Mouse (Mus musculus) lung, postnatal 14 days (tissue): ENCODE results near the gene Thg1l.

Experiments
- DNase-seq: peaks from one replicate; pipeline ENCODE4 v3.0.0; 2021

Thg1l gene

GRCm38 (mm10) chr11:45955127-45955627 lies at the start of gene Thg1l:
Thg1l (minus strand) TSS chr11:45955494.
- DNase-seq = peak; percentile 90

GRCm38 (mm10) chr11:45992087-45992486 lies 36.8 kb upstream of the Thg1l start:
- no peak for DNase-seq

- peak; percentile 48 for DNase-seq
Observed at GRCm38 (mm10) chr11:45991604-45992003, 36.3 kb upstream of the Thg1l start.

GRCm38 (mm10) chr11:45980893-45981253 lies 25.6 kb upstream of the Thg1l start:
- DNase-seq = no peak

GRCm38 (mm10) chr11:45979946-45980892 lies 24.9 kb upstream of the Thg1l start, which contains the start of gene Sox30:
Sox30 (plus strand) TSS chr11:45980310.
- peak; percentile 52 for DNase-seq

- DNase-seq = no peak
Observed at GRCm38 (mm10) chr11:45976061-45976460, 20.8 kb upstream of the Thg1l start.

GRCm38 (mm10) chr11:45974466-45974865 lies 19.2 kb upstream of the Thg1l start:
- no peak for DNase-seq

- no peak for DNase-seq
Observed at GRCm38 (mm10) chr11:45973635-45974034, 18.3 kb upstream of the Thg1l start.

- DNase-seq = no peak
Observed at GRCm38 (mm10) chr11:45968466-45968865, 13.2 kb upstream of the Thg1l start.

- no peak for DNase-seq
Observed at GRCm38 (mm10) chr11:45966896-45967295, 11.6 kb upstream of the Thg1l start.

- DNase-seq = no peak
Observed at GRCm38 (mm10) chr11:45960003-45960402, 4.7 kb upstream of the Thg1l start.

- peak; percentile 46 for DNase-seq
Observed at GRCm38 (mm10) chr11:45959598-45959997, 4.3 kb upstream of the Thg1l start.

GRCm38 (mm10) chr11:45947491-45947890 lies 7.8 kb downstream of the Thg1l start:
- no peak for DNase-seq

- no peak for DNase-seq
Observed at GRCm38 (mm10) chr11:45946796-45947195, 8.5 kb downstream of the Thg1l start.

GRCm38 (mm10) chr11:45944643-45945156 lies 10.6 kb downstream of the Thg1l start, which contains the start of gene Lsm11:
Lsm11 (minus strand) TSS chr11:45944935.
- peak; percentile 99 for DNase-seq

GRCm38 (mm10) chr11:45943891-45944642 lies 11.2 kb downstream of the Thg1l start:
- no peak for DNase-seq

- no peak for DNase-seq
Observed at GRCm38 (mm10) chr11:45943108-45943705, 12.1 kb downstream of the Thg1l start.

GRCm38 (mm10) chr11:45942281-45942680 lies 13.0 kb downstream of the Thg1l start:
- no peak for DNase-seq

GRCm38 (mm10) chr11:45938917-45939316 lies 16.4 kb downstream of the Thg1l start:
- no peak for DNase-seq

- no peak for DNase-seq
Observed at GRCm38 (mm10) chr11:45937478-45937877, 17.8 kb downstream of the Thg1l start.

GRCm38 (mm10) chr11:45932771-45933170 lies 22.5 kb downstream of the Thg1l start:
- DNase-seq = no peak

GRCm38 (mm10) chr11:45929541-45929940 lies 25.8 kb downstream of the Thg1l start:
- no peak for DNase-seq

GRCm38 (mm10) chr11:45927456-45927855 lies 27.8 kb downstream of the Thg1l start:
- no peak for DNase-seq
